Mouse (Mus musculus) testis, postnatal 14 days (tissue): ENCODE results near the gene Ina.
"Not testable (repeated sequence)": the region's sequence is repeated elsewhere in the genome, so short reads cannot be mapped to it uniquely, and the experiment has no call there.

Experiments used
- DNase-seq: peaks from one replicate; pipeline ENCODE4 v3.0.0; 2021; ENCODE audit warnings: low spot score

The Ina gene

GRCm38 (mm10) chr19:46984726-46985622 is 29.5 kb upstream of the Ina start:
- DNase-seq = no peak

- DNase-seq = no peak
Observed at GRCm38 (mm10) chr19:46987646-46988045, 26.9 kb upstream of the Ina start.

- no peak for DNase-seq
Observed at GRCm38 (mm10) chr19:46988231-46989087, 26.0 kb upstream of the Ina start.

GRCm38 (mm10) chr19:46989479-46990152 is 24.9 kb upstream of the Ina start:
- DNase-seq = no peak

GRCm38 (mm10) chr19:46990153-46990518 is 24.4 kb upstream of the Ina start:
- no peak for DNase-seq

- DNase-seq = not testable (repeated sequence)
Observed at GRCm38 (mm10) chr19:46990625-46991024, 23.9 kb upstream of the Ina start.

GRCm38 (mm10) chr19:46991145-46991544 is 23.4 kb upstream of the Ina start:
- DNase-seq = peak; percentile 65

GRCm38 (mm10) chr19:46992329-46992728 is 22.2 kb upstream of the Ina start:
- not testable (repeated sequence) for DNase-seq

- DNase-seq = no peak
Observed at GRCm38 (mm10) chr19:46996095-46996494, 18.4 kb upstream of the Ina start.

GRCm38 (mm10) chr19:46998168-46998870 is 16.2 kb upstream of the Ina start:
- DNase-seq = no peak

GRCm38 (mm10) chr19:46998953-46999352 is 15.5 kb upstream of the Ina start:
- DNase-seq = no peak

- DNase-seq = no peak
Observed at GRCm38 (mm10) chr19:46999753-47000152, 14.7 kb upstream of the Ina start.

GRCm38 (mm10) chr19:47000357-47000756 is 14.1 kb upstream of the Ina start:
- not testable (repeated sequence) for DNase-seq

GRCm38 (mm10) chr19:47003742-47004511 is 10.6 kb upstream of the Ina start:
- DNase-seq = no peak

- no peak for DNase-seq
Observed at GRCm38 (mm10) chr19:47005873-47006272, 8.6 kb upstream of the Ina start.

- no peak for DNase-seq
Observed at GRCm38 (mm10) chr19:47006321-47006720, 8.2 kb upstream of the Ina start.

GRCm38 (mm10) chr19:47009420-47009819 is 5.1 kb upstream of the Ina start:
- DNase-seq = no peak

- DNase-seq = no peak
Observed at GRCm38 (mm10) chr19:47009943-47010342, 4.6 kb upstream of the Ina start.

- DNase-seq = no peak
Observed at GRCm38 (mm10) chr19:47012521-47013130, 1.9 kb upstream of the Ina start.

GRCm38 (mm10) chr19:47013340-47014158 is 949 bp upstream of the Ina start:
- no peak for DNase-seq
